Mouse (Mus musculus) spleen, adult 2 months (tissue): ENCODE data around the gene Zfp36l2. TPM values are rescaled to one million over a fixed set of nuclear protein-coding genes. Genes with fewer than 3 reads are reported as not detected.

Source experiments
- DNase-seq, 2 experiments: peaks; one replicate each; pipeline versions ENCODE4 v3.0.0 to v3.0.0-alpha.2; 2012 to 2021; ENCODE audit warnings: low spot score in 2 of 2, low read depth in 1 of 2
- H3K27ac ChIP-seq: fragments of 200-500 bp; 2 replicates; pipeline ENCODE4 v1.5.1; 2012; ENCODE audit warnings: low read length, inconsistent platforms; ENCODE audit not compliant: insufficient read depth
- H3K27me3 ChIP-seq: fragments of 200-500 bp; 2 replicates; pipeline ENCODE4 v1.6.1; 2012; ENCODE audit warnings: mild to moderate bottlenecking, moderate library complexity, low read length, inconsistent platforms; ENCODE audit not compliant: control insufficient read depth, insufficient read depth
- H3K36me3 ChIP-seq: fragments of 200-500 bp; 2 replicates; pipeline ENCODE4 v1.6.1; 2012; ENCODE audit warnings: mild to moderate bottlenecking, low read length, inconsistent platforms; ENCODE audit not compliant: control insufficient read depth, insufficient read depth
- H3K4me1 ChIP-seq: fragments of 200-500 bp; 2 replicates; pipeline ENCODE4 v1.6.1; 2011; ENCODE audit warnings: inconsistent platforms; ENCODE audit not compliant: control insufficient read depth, insufficient read depth, insufficient read length
- H3K4me3 ChIP-seq: fragments of 200-500 bp; 2 replicates; pipeline ENCODE4 v1.5.1; 2011; ENCODE audit warnings: mild to moderate bottlenecking, inconsistent platforms; ENCODE audit not compliant: insufficient read depth, insufficient read length; ENCODE audit errors: extremely low read depth
- CTCF ChIP-seq: fragments of 200-500 bp; IDR thresholded peaks from 2 replicates; pipeline ENCODE4 v1.5.1; 2011; ENCODE audit warnings: mild to moderate bottlenecking, inconsistent platforms; ENCODE audit not compliant: insufficient read depth, insufficient read length, insufficient replicate concordance; ENCODE audit errors: extremely low read depth
- POLR2A ChIP-seq: fragments of 200-500 bp; IDR thresholded peaks from 2 replicates; pipeline ENCODE4 v1.6.1; 2011; ENCODE audit warnings: low read depth, low read length, inconsistent platforms
- WGBS: fragments of 180-500 bp; shearing (Covaris S2); methylation state at CpG from one replicate; pipeline ENCODE4 v1.1.7; 2018; 5-methylcytosine and 5-hydroxymethylcytosine counted together
- polyA plus RNA-seq: library from polyadenylated mRNA; depleted of rRNA; stranded (reverse); fragments of >200 nt; gene quantifications from 2 replicates; pipeline ENCODE4 v1.2.3, GENCODE M21; 2012

The Zfp36l2 gene
- polyA plus RNA-seq, 1 experiment, result 146 TPM

GRCm38 (mm10) chr17:84195835-84196234 is 8.1 kb upstream of the Zfp36l2 start:
- Histone ChIP-seq H3K27me3 (no peaks in the 10 kb centered on the region), H3K4me3 (no peak overlapping the region), H3K27ac (no peak overlapping the region), H3K36me3 (peaks cover 2% of the 10 kb centered on the region; the same call in 1 of the 2 replicates), H3K4me1 (no peaks in the 10 kb centered on the region; the same call in 1 of the 2 replicates)
- TF ChIP-seq CTCF (no peak), POLR2A (no peak)
- 92% methylated on average over 3 of the region's 3 CpGs for WGBS
- no peak for DNase-seq

DNA sequence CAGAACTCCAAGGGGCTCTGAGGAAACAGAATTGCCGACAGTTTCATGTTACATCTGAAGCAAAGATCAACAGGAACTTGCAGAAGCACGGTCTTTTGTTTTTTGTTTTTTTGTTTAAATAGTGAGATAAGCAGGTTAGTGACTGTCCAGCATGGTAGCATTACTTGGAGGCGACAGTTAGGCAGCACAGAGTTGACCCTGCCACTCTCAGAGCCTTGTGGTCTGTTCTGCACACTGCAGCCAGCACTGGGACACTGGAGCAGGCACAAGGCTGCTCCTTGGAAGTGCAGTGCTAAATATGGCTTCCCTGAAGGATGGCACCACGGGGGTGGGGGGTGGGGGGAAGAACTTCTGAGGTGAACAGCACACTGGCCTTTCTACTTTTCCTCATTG is 7.3 kb upstream of the Zfp36l2 start:
- Histone ChIP-seq H3K27me3 (no peaks in the 10 kb centered on the region), H3K36me3 (peaks cover 2% of the 10 kb centered on the region; the same call in 1 of the 2 replicates), H3K4me1 (peaks cover 3% of the 10 kb centered on the region; the same call in 1 of the 2 replicates), H3K4me3 (no peak overlapping the region), H3K27ac (no peak overlapping the region)
- TF ChIP-seq POLR2A (no peak), CTCF (no peak)
- DNase-seq, result no peak
- 58% methylated on average over 4 of the region's 4 CpGs for WGBS

DNA sequence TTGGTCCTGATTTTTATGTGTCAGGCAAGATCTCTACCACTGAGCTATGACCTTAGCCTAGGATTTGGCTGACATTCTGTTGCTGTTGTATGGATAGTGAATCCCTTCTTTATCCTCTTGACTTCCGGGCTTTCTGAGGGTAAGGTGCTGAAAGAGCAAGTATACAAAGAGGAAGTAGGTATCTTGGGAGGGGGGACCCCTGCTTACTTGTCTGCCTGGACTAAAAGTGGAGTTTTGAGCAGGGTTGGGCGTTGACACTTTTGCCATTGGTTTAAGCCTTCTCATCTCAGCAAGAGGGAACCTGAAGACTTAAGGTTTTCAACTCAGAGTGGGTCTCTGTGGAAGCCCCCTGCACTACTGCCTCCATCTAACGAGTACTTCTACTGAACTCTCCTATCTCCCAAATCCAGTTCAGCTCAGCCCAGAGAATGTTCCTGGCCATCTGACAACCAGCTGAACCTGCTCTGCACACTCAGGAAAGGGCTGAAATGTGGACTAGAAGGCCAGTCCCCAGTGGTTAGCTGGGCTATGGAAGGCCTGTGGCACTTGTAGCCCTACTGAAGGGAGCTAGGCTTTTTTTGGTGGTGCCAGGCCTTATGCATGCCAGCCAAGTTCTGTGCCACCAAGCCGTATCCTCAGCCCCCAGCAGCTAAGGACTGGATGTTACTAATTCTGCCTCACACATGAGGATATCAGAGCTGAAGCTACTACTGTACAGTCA is 6.7 kb upstream of the Zfp36l2 start:
- H3K27me3 ChIP-seq, result no peaks in the 10 kb centered on the region
- peaks cover 2% of the 10 kb centered on the region; the same call in 1 of the 2 replicates for H3K36me3 ChIP-seq
- TF ChIP-seq POLR2A (no peak), CTCF (no peak)
- 68% methylated on average over 4 of the region's 4 CpGs for WGBS
- no peak for DNase-seq
- H3K27ac ChIP-seq, result no peak overlapping the region
- peaks cover 3% of the 10 kb centered on the region; the same call in 1 of the 2 replicates for H3K4me1 ChIP-seq
- no peak overlapping the region for H3K4me3 ChIP-seq

- Histone ChIP-seq H3K36me3 (peaks cover 2% of the 10 kb centered on the region; the same call in 1 of the 2 replicates), H3K27ac (no peak overlapping the region), H3K4me3 (no peak overlapping the region), H3K4me1 (peaks cover 7% of the 10 kb centered on the region; the same call in 1 of the 2 replicates), H3K27me3 (no peaks in the 10 kb centered on the region)
- WGBS, result 97% methylated on average over 9 of the region's 9 CpGs
- DNase-seq, result no peak
- TF ChIP-seq POLR2A (no peak), CTCF (no peak)
These were observed 5.7 kb upstream of the Zfp36l2 start for GRCm38 (mm10) chr17:84193411-84193810.

DNA sequence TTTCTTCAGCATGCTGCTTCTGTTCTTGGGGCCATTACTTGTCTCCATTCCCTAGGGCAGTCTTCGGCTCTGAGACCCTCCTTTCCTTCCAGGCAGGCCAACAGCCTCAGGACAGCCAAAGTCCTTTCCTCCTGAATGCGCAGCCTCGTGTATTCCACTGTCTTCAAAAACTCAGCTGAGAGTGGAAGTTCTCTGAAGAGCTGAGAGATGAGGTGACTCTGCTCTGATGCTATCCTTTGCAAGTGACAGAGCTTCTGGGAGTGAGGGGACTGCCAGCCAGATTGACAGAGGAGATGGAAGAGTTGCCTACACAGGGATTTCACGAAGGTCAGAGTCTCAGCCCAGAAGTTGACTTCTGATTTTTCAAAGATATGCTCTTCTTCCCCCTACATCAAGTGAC is 4.2 kb upstream of the Zfp36l2 start:
- TF ChIP-seq CTCF (no peak), POLR2A (no peak)
- H3K27me3 ChIP-seq, result no peaks in the 10 kb centered on the region
- no peak overlapping the region for H3K4me3 ChIP-seq
- peaks cover 7% of the 10 kb centered on the region; the same call in 1 of the 2 replicates for H3K4me1 ChIP-seq
- DNase-seq, result no peak
- H3K36me3 ChIP-seq, result peaks cover 3% of the 10 kb centered on the region
- 88% methylated on average over 4 of the region's 4 CpGs for WGBS
- no peak overlapping the region for H3K27ac ChIP-seq

GRCm38 (mm10) chr17:84190885-84191284 is 3.1 kb upstream of the Zfp36l2 start:
- Histone ChIP-seq H3K4me1 (peaks cover 7% of the 10 kb centered on the region; the same call in 1 of the 2 replicates), H3K36me3 (peaks cover 13% of the 10 kb centered on the region), H3K27me3 (no peaks in the 10 kb centered on the region), H3K4me3 (no peak overlapping the region), H3K27ac (no peak overlapping the region)
- peak; percentile 72 to 88 for DNase-seq
- no peak for TF ChIP-seq POLR2A
- TF ChIP-seq CTCF, result peak; percentile 97
- 10% methylated on average over 8 of the region's 8 CpGs for WGBS

- Histone ChIP-seq H3K27ac (peak overlapping the region; percentile 95), H3K4me3 (peak overlapping the region; percentile 78; the same call in 1 of the 2 replicates), H3K27me3 (no peaks in the 10 kb centered on the region), H3K36me3 (peaks cover 24% of the 10 kb centered on the region), H3K4me1 (peaks cover 7% of the 10 kb centered on the region; the same call in 1 of the 2 replicates)
- WGBS, result 54% methylated on average over 5 of the region's 5 CpGs
- no peak for DNase-seq
- no peak for TF ChIP-seq POLR2A
- TF ChIP-seq CTCF, result no peak
These were observed 1.5 kb upstream of the Zfp36l2 start for GRCm38 (mm10) chr17:84189127-84189854.
